Mouse (Mus musculus): ENCODE measurements at regions not wholly inside any gene's neighbourhood (a gene's known extent, or its start where the extent isn't known, plus 50 kb on each side); places are given as distances from the start of the nearest gene placed in this dataset.

DNA sequence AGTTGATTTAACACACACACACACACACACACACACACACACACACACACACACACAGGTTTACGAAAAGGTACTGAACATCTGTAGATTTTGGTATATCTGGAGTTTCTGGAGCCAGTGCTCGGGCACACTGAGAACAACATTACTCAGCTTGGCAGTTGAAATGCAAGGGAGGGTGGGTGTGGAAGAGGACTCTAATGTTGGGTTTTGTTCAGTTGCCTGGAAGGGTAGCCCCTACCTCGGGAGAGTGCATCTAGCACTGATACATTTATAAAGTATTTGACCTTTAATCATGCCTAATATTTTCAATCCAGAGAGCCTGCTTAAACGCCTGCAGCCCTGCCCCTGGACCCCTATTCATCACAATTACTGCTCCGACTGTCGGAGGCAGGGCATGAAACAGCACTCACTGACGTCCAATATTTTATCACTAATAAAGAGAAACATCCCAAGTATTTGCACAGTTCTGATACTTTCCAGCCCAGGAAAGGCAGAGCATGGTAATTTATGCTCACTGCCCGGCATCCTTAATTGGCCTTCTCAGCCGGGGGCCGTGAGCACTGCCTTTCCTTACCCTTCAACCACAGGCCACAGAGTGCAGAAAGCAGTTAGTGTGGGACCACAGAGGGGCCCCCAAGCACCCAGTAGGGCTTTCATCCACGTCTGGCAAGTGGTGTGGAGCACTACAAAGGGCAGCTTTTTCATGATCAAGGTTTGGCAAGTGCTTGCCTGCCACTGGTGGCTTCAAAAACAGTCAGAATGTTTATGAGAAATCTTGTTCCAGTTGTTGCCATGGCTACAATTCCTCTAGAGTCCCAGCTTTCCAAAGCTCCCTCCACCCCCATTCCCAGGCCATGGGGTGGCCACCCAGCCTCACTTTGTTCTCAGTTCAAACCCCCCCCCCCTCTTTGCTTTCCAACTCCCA is 76.3 kb upstream of the Pkdcc start:
- ATAC-seq, result peak; percentile 64
- no peak overlapping the region for H3K4me3 ChIP-seq (ENCODE audit: low read depth, low read length)
- H3K9me3 ChIP-seq (replicated peaks; ENCODE audit: control insufficient read depth, low read length, poor library complexity, severe bottlenecking), result no peaks in the 10 kb centered on the region
- H3K4me1 ChIP-seq (ENCODE audit: control insufficient read depth, insufficient read depth, low read length), result peaks cover 18% of the 10 kb centered on the region
- WGBS, result 29% methylated on average over 11 of the region's 11 CpGs
- H3K9ac ChIP-seq (ENCODE audit: low read depth, low read length), result no peak overlapping the region
- no peak overlapping the region for H3K4me2 ChIP-seq (ENCODE audit: low read length)
- H3K36me3 ChIP-seq (ENCODE audit: control insufficient read depth, insufficient read depth, low read length), result no peaks in the 10 kb centered on the region
- H3K27ac ChIP-seq (ENCODE audit: low read length), result peak overlapping the region; percentile 3; the same call in 1 of the 2 replicates
- H3K27me3 ChIP-seq (ENCODE audit: control insufficient read depth, insufficient read depth, low read depth, low read length), result no peaks in the 10 kb centered on the region

DNA sequence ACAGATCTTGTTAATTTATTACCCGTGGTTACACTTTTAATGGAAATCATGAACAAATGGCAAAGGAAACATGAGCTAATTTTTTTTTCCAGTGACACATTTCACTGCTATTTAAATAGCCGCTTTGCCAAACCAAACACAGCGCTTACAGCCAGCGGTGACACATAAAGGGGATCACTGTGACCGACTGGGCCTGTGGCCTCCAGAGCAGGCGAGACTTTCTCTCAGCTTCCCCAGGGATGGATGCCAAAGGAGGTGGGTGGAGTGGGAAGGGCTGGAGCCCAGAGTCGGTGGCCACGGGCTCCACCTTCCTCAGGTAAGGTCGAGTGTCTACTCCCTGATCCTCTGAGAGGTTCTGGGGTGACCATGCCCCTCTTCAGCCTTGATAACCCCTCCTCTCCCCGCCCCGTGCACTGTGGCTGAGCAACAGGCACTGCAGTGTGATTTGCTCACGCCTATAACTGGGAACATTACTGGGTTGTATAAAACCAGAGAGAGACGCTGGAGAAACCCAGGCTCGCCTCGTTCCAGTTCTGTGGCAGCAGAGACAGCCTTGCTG is 66.6 kb upstream of the Pkdcc start:
- Histone ChIP-seq H3K4me1 (ENCODE audit: control insufficient read depth, insufficient read depth, low read length) (no peaks in the 10 kb centered on the region), H3K9me3 (replicated peaks; ENCODE audit: control insufficient read depth, low read length, poor library complexity, severe bottlenecking) (0 out of 2 replicates have a peak, but pooled peaks cover 3% of the 10 kb centered on the region), H3K27me3 (ENCODE audit: control insufficient read depth, insufficient read depth, low read depth, low read length) (no peaks in the 10 kb centered on the region), H3K4me3 (ENCODE audit: low read depth, low read length) (no peak overlapping the region), H3K36me3 (ENCODE audit: control insufficient read depth, insufficient read depth, low read length) (no peaks in the 10 kb centered on the region), H3K4me2 (ENCODE audit: low read length) (no peak overlapping the region), H3K9ac (ENCODE audit: low read depth, low read length) (no peak overlapping the region), H3K27ac (ENCODE audit: low read length) (no peak overlapping the region)
- WGBS, result 90% methylated on average over 15 of the region's 15 CpGs
- ATAC-seq, result no peak

GRCm38 (mm10) chr17:83149336-83149735 is 65.8 kb upstream of the Pkdcc start:
- no peak overlapping the region for H3K27ac ChIP-seq (ENCODE audit: low read length)
- H3K9me3 ChIP-seq (replicated peaks; ENCODE audit: control insufficient read depth, low read length, poor library complexity, severe bottlenecking), result 0 out of 2 replicates have a peak, but pooled peaks cover 3% of the 10 kb centered on the region
- H3K27me3 ChIP-seq (ENCODE audit: control insufficient read depth, insufficient read depth, low read depth, low read length), result no peaks in the 10 kb centered on the region
- H3K4me3 ChIP-seq (ENCODE audit: low read depth, low read length), result no peak overlapping the region
- no peak for ATAC-seq
- H3K9ac ChIP-seq (ENCODE audit: low read depth, low read length), result no peak overlapping the region
- H3K4me2 ChIP-seq (ENCODE audit: low read length), result no peak overlapping the region
- 89% methylated on average over 6 of the region's 6 CpGs for WGBS
- no peaks in the 10 kb centered on the region for H3K36me3 ChIP-seq (ENCODE audit: control insufficient read depth, insufficient read depth, low read length)
- H3K4me1 ChIP-seq (ENCODE audit: control insufficient read depth, insufficient read depth, low read length), result no peaks in the 10 kb centered on the region

GRCm38 (mm10) chr17:83155106-83155505 is 60.0 kb upstream of the Pkdcc start:
- no peak for ATAC-seq

GRCm38 (mm10) chr17:83156682-83157081 is 58.4 kb upstream of the Pkdcc start:
- Histone ChIP-seq H3K4me2 (ENCODE audit: low read length) (no peak overlapping the region), H3K9ac (ENCODE audit: low read depth, low read length) (no peak overlapping the region), H3K4me1 (ENCODE audit: control insufficient read depth, insufficient read depth, low read length) (no peaks in the 10 kb centered on the region), H3K27me3 (ENCODE audit: control insufficient read depth, insufficient read depth, low read depth, low read length) (no peaks in the 10 kb centered on the region), H3K9me3 (replicated peaks; ENCODE audit: control insufficient read depth, low read length, poor library complexity, severe bottlenecking) (no peaks in the 10 kb centered on the region), H3K36me3 (ENCODE audit: control insufficient read depth, insufficient read depth, low read length) (no peaks in the 10 kb centered on the region), H3K4me3 (ENCODE audit: low read depth, low read length) (no peak overlapping the region), H3K27ac (ENCODE audit: low read length) (no peak overlapping the region)
- WGBS, result 80% methylated on average over 8 of the region's 8 CpGs
- ATAC-seq, result no peak

More at GRCm38 (mm10) chr17:83155106-83155505, 60.0 kb upstream of the Pkdcc start:
- H3K4me3 ChIP-seq (ENCODE audit: low read depth, low read length), result no peak overlapping the region
- no peaks in the 10 kb centered on the region for H3K4me1 ChIP-seq (ENCODE audit: control insufficient read depth, insufficient read depth, low read length)
- H3K27ac ChIP-seq (ENCODE audit: low read length), result no peak overlapping the region
- H3K4me2 ChIP-seq (ENCODE audit: low read length), result no peak overlapping the region
- H3K27me3 ChIP-seq (ENCODE audit: control insufficient read depth, insufficient read depth, low read depth, low read length), result no peaks in the 10 kb centered on the region
- H3K9ac ChIP-seq (ENCODE audit: low read depth, low read length), result no peak overlapping the region
- H3K36me3 ChIP-seq (ENCODE audit: control insufficient read depth, insufficient read depth, low read length), result no peaks in the 10 kb centered on the region
- H3K9me3 ChIP-seq (replicated peaks; ENCODE audit: control insufficient read depth, low read length, poor library complexity, severe bottlenecking), result 0 out of 2 replicates have a peak, but pooled peaks cover 3% of the 10 kb centered on the region
- 95% methylated on average over 4 of the region's 4 CpGs for WGBS

- no peaks in the 10 kb centered on the region for H3K4me1 ChIP-seq (ENCODE audit: control insufficient read depth, insufficient read depth, low read length)
- ATAC-seq, result no peak
- H3K4me3 ChIP-seq (ENCODE audit: low read depth, low read length), result no peak overlapping the region
- H3K9me3 ChIP-seq (replicated peaks; ENCODE audit: control insufficient read depth, low read length, poor library complexity, severe bottlenecking), result no peaks in the 10 kb centered on the region
- no peaks in the 10 kb centered on the region for H3K27me3 ChIP-seq (ENCODE audit: control insufficient read depth, insufficient read depth, low read depth, low read length)
- no peak overlapping the region for H3K4me2 ChIP-seq (ENCODE audit: low read length)
- H3K27ac ChIP-seq (ENCODE audit: low read length), result no peak overlapping the region
- no peak overlapping the region for H3K9ac ChIP-seq (ENCODE audit: low read depth, low read length)
- 90% methylated on average over 6 of the region's 6 CpGs for WGBS
- no peaks in the 10 kb centered on the region for H3K36me3 ChIP-seq (ENCODE audit: control insufficient read depth, insufficient read depth, low read length)
Observed at GRCm38 (mm10) chr17:83158053-83158452, 57.0 kb upstream of the Pkdcc start.

DNA sequence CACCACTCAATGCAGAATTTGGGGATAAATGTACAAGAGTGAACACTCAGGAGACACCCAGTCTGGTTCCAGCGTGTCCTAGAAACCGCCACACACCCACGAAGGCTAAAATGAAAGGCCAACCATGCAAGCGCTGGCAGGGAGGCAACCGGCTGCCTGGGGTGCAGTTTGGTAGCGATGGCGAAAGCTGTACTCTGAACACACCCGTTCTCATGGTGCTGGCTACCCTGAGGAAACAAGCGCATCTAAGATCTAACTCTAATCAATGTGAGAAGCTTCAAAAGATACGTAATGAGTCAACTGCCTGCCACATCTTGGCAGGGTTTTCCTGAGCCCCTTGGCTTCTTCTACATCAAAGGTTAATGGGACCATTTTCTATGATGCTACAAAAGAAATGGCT is 56.4 kb upstream of the Pkdcc start:
- Histone ChIP-seq H3K9me3 (replicated peaks; ENCODE audit: control insufficient read depth, low read length, poor library complexity, severe bottlenecking) (no peaks in the 10 kb centered on the region), H3K4me2 (ENCODE audit: low read length) (no peak overlapping the region), H3K36me3 (ENCODE audit: control insufficient read depth, insufficient read depth, low read length) (no peaks in the 10 kb centered on the region), H3K9ac (ENCODE audit: low read depth, low read length) (no peak overlapping the region), H3K27ac (ENCODE audit: low read length) (no peak overlapping the region), H3K4me3 (ENCODE audit: low read depth, low read length) (no peak overlapping the region), H3K4me1 (ENCODE audit: control insufficient read depth, insufficient read depth, low read length) (no peaks in the 10 kb centered on the region), H3K27me3 (ENCODE audit: control insufficient read depth, insufficient read depth, low read depth, low read length) (no peaks in the 10 kb centered on the region)
- WGBS, result 90% methylated on average over 10 of the region's 10 CpGs
- ATAC-seq, result no peak

DNA sequence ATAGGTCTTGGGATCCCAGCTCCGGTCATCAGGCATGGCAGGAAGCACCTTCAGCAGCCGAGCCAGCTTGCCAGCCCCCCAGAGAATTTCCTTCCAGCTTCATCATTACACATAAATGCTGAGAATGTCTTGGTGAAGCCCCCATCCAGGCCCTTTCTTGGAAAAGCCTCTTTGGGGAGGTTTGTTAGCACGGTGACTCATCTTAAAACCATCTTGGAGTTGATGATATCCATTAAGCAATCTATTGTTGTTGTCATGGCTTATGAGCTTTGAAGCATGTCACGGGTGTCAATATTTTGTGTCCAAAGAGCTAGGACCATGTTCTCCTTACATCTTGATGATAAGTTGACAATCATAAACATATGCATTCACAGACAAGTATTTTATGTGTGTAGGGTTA is 55.5 kb upstream of the Pkdcc start:
- no peak overlapping the region for H3K27ac ChIP-seq (ENCODE audit: low read length)
- H3K9ac ChIP-seq (ENCODE audit: low read depth, low read length), result no peak overlapping the region
- no peaks in the 10 kb centered on the region for H3K27me3 ChIP-seq (ENCODE audit: control insufficient read depth, insufficient read depth, low read depth, low read length)
- no peaks in the 10 kb centered on the region for H3K4me1 ChIP-seq (ENCODE audit: control insufficient read depth, insufficient read depth, low read length)
- H3K9me3 ChIP-seq (replicated peaks; ENCODE audit: control insufficient read depth, low read length, poor library complexity, severe bottlenecking), result no peaks in the 10 kb centered on the region
- no peak for ATAC-seq
- H3K36me3 ChIP-seq (ENCODE audit: control insufficient read depth, insufficient read depth, low read length), result no peaks in the 10 kb centered on the region
- no peak overlapping the region for H3K4me2 ChIP-seq (ENCODE audit: low read length)
- 86% methylated on average over 4 of the region's 4 CpGs for WGBS
- no peak overlapping the region for H3K4me3 ChIP-seq (ENCODE audit: low read depth, low read length)

DNA sequence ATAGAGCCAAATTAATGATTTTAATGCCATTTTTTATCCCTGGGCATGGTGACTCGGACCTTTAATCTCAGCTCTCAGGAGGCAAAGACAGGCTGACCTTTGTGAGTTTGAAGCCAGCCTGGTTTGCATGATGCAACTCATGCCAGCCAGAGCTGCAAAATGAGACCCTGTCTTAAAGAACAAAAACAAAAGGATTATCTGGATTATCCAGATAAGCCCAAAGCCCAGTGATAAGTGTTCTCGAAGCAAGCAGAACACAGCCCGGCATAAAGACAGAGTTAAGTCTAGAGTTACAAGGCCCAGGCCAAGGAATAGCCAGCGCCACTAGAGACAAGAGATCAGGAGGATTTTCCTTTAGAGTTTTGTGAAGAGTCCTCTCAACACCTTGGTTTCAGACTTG is 54.8 kb upstream of the Pkdcc start:
- no peak for ATAC-seq
- Histone ChIP-seq H3K9me3 (replicated peaks; ENCODE audit: control insufficient read depth, low read length, poor library complexity, severe bottlenecking) (no peaks in the 10 kb centered on the region), H3K36me3 (ENCODE audit: control insufficient read depth, insufficient read depth, low read length) (no peaks in the 10 kb centered on the region), H3K27me3 (ENCODE audit: control insufficient read depth, insufficient read depth, low read depth, low read length) (no peaks in the 10 kb centered on the region), H3K4me2 (ENCODE audit: low read length) (no peak overlapping the region), H3K9ac (ENCODE audit: low read depth, low read length) (no peak overlapping the region), H3K4me3 (ENCODE audit: low read depth, low read length) (no peak overlapping the region), H3K4me1 (ENCODE audit: control insufficient read depth, insufficient read depth, low read length) (no peaks in the 10 kb centered on the region), H3K27ac (ENCODE audit: low read length) (no peak overlapping the region)
- WGBS, result 40% methylated on average over 4 of the region's 4 CpGs
